Mouse (Mus musculus) cortical plate, adult 2 months (tissue): ENCODE data around the gene Cdk20. TPM values are rescaled to one million over a fixed set of nuclear protein-coding genes. Genes with fewer than 3 reads are reported as not detected.

Experiments
- H3K27ac ChIP-seq: fragments of 200-500 bp; 2 replicates; pipeline ENCODE4 v1.5.1; 2012; ENCODE audit warnings: low read length, control low read depth, inconsistent platforms; ENCODE audit not compliant: insufficient read depth
- H3K4me1 ChIP-seq: fragments of 200-500 bp; 2 replicates; pipeline ENCODE4 v1.6.1; 2011; ENCODE audit warnings: low read length; ENCODE audit not compliant: control insufficient read depth, insufficient read depth
- H3K4me3 ChIP-seq: fragments of 200-500 bp; 2 replicates; pipeline ENCODE4 v1.5.1; 2011; ENCODE audit warnings: mild to moderate bottlenecking, low read length, control low read depth; ENCODE audit not compliant: insufficient read depth
- CTCF ChIP-seq: fragments of 200-500 bp; IDR thresholded peaks from 2 replicates; pipeline ENCODE4 v1.5.1; 2011; ENCODE audit warnings: mild to moderate bottlenecking, control low read depth, low read length; ENCODE audit not compliant: insufficient read depth; ENCODE audit errors: extremely low read depth
- POLR2A ChIP-seq: fragments of 200-500 bp; IDR thresholded peaks from 2 replicates; pipeline ENCODE4 v1.6.1; 2011; ENCODE audit warnings: mild to moderate bottlenecking, low read length, control low read depth; ENCODE audit not compliant: insufficient read depth; ENCODE audit errors: extremely low read depth
- polyA plus RNA-seq: library from polyadenylated mRNA; depleted of rRNA; stranded (reverse); fragments of >200 nt; gene quantifications from 2 replicates; pipeline ENCODE4 v1.2.3, GENCODE M21; 2012

Cdk20 gene
- polyA plus RNA-seq, 1 experiment = 13.1 TPM

- Histone ChIP-seq H3K27ac (no peak overlapping the region), H3K4me3 (no peak overlapping the region), H3K4me1 (no peaks in the 10 kb centered on the region)
- TF ChIP-seq CTCF = no peak
- TF ChIP-seq POLR2A = no peak
Observed at GRCm38 (mm10) chr13:64402504-64402949, 29.6 kb upstream of the Cdk20 start.

- no peaks in the 10 kb centered on the region for H3K4me1 ChIP-seq
Observed at GRCm38 (mm10) chr13:64402951-64403460, 29.1 kb upstream of the Cdk20 start.

GRCm38 (mm10) chr13:64403519-64403918 is 28.6 kb upstream of the Cdk20 start:
- Histone ChIP-seq H3K27ac (no peak overlapping the region), H3K4me1 (no peaks in the 10 kb centered on the region), H3K4me3 (no peak overlapping the region)
- TF ChIP-seq CTCF (no peak), POLR2A (no peak)

More at GRCm38 (mm10) chr13:64402951-64403460, 29.1 kb upstream of the Cdk20 start:
- Histone ChIP-seq H3K4me3 (no peak overlapping the region), H3K27ac (no peak overlapping the region)
- no peak for TF ChIP-seq CTCF
- TF ChIP-seq POLR2A = no peak

- TF ChIP-seq CTCF (no peak), POLR2A (no peak)
- no peak overlapping the region for H3K4me3 ChIP-seq
- H3K4me1 ChIP-seq = no peaks in the 10 kb centered on the region
- H3K27ac ChIP-seq = no peak overlapping the region
Observed at GRCm38 (mm10) chr13:64405550-64405949, 26.6 kb upstream of the Cdk20 start.

GRCm38 (mm10) chr13:64407992-64408391 is 24.1 kb upstream of the Cdk20 start:
- H3K4me1 ChIP-seq = no peaks in the 10 kb centered on the region
- H3K27ac ChIP-seq = no peak overlapping the region
- TF ChIP-seq POLR2A (no peak), CTCF (no peak)
- no peak overlapping the region for H3K4me3 ChIP-seq

- TF ChIP-seq POLR2A = no peak
- TF ChIP-seq CTCF = no peak
- H3K27ac ChIP-seq = no peak overlapping the region
- no peaks in the 10 kb centered on the region for H3K4me1 ChIP-seq
- no peak overlapping the region for H3K4me3 ChIP-seq
Observed at GRCm38 (mm10) chr13:64410604-64411003, 21.5 kb upstream of the Cdk20 start.

- no peaks in the 10 kb centered on the region for H3K4me1 ChIP-seq
- TF ChIP-seq POLR2A (no peak), CTCF (no peak)
- no peak overlapping the region for H3K4me3 ChIP-seq
- H3K27ac ChIP-seq = no peak overlapping the region
Observed at GRCm38 (mm10) chr13:64411282-64411681, 20.8 kb upstream of the Cdk20 start.

- Histone ChIP-seq H3K4me1 (no peaks in the 10 kb centered on the region), H3K4me3 (no peak overlapping the region), H3K27ac (no peak overlapping the region)
- TF ChIP-seq POLR2A (no peak), CTCF (no peak)
Observed at GRCm38 (mm10) chr13:64412752-64413257, 19.3 kb upstream of the Cdk20 start.

GRCm38 (mm10) chr13:64415659-64416058 is 16.5 kb upstream of the Cdk20 start:
- Histone ChIP-seq H3K4me3 (no peak overlapping the region), H3K4me1 (no peaks in the 10 kb centered on the region), H3K27ac (no peak overlapping the region)
- TF ChIP-seq POLR2A = no peak
- no peak for TF ChIP-seq CTCF

GRCm38 (mm10) chr13:64416955-64417601 is 15.0 kb upstream of the Cdk20 start:
- no peak overlapping the region for H3K27ac ChIP-seq
- TF ChIP-seq CTCF (no peak), POLR2A (no peak)
- H3K4me1 ChIP-seq = no peaks in the 10 kb centered on the region
- no peak overlapping the region for H3K4me3 ChIP-seq

GRCm38 (mm10) chr13:64420847-64421246 is 11.3 kb upstream of the Cdk20 start:
- no peak overlapping the region for H3K27ac ChIP-seq
- TF ChIP-seq POLR2A (no peak), CTCF (no peak)
- no peak overlapping the region for H3K4me3 ChIP-seq
- no peaks in the 10 kb centered on the region for H3K4me1 ChIP-seq
